Mouse (Mus musculus) cerebellum, postnatal 4 days (tissue): ENCODE results near the gene 4933427D14Rik.
A peak's percentile ranks its signal among the peaks of the same experiment; 100 is the strongest.

ENCODE experiments used
- DNase-seq, 2 experiments: peaks; one replicate each; pipeline ENCODE4 v3.0.0; 2022; ENCODE audit warnings: low spot score in 2 of 2, mixed read lengths in 1 of 2

The 4933427D14Rik gene

GRCm38 (mm10) chr11:72142889-72143288 is 64.4 kb downstream of the 4933427D14Rik start:
- DNase-seq = no peak

- no peak for DNase-seq
Observed at GRCm38 (mm10) chr11:72140198-72140597, 67.1 kb downstream of the 4933427D14Rik start.

GRCm38 (mm10) chr11:72136231-72136982 is 70.9 kb downstream of the 4933427D14Rik start:
- no peak for DNase-seq

- no peak for DNase-seq
Observed at GRCm38 (mm10) chr11:72135383-72136158, 71.7 kb downstream of the 4933427D14Rik start, which contains the start of gene Pitpnm3. Gene Pitpnm3 (minus strand): TSS chr11:72135778.

- peak in 1 of 2 experiments; percentile 29 for DNase-seq
Observed at GRCm38 (mm10) chr11:72134536-72135382, 72.5 kb downstream of the 4933427D14Rik start.

- DNase-seq = no peak
Observed at GRCm38 (mm10) chr11:72133075-72133474, 74.2 kb downstream of the 4933427D14Rik start.

- peak in 1 of 2 experiments; percentile 62 for DNase-seq
Observed at GRCm38 (mm10) chr11:72132266-72132665, 75.0 kb downstream of the 4933427D14Rik start.

GRCm38 (mm10) chr11:72131697-72132096 is 75.6 kb downstream of the 4933427D14Rik start:
- DNase-seq = no peak

GRCm38 (mm10) chr11:72130905-72131304 is 76.4 kb downstream of the 4933427D14Rik start:
- no peak for DNase-seq

GRCm38 (mm10) chr11:72130472-72130871 is 76.8 kb downstream of the 4933427D14Rik start:
- DNase-seq = no peak

GRCm38 (mm10) chr11:72130021-72130420 is 77.2 kb downstream of the 4933427D14Rik start:
- no peak for DNase-seq

GRCm38 (mm10) chr11:72129032-72129894 is 78.0 kb downstream of the 4933427D14Rik start:
- no peak for DNase-seq

GRCm38 (mm10) chr11:72127450-72128189 is 79.6 kb downstream of the 4933427D14Rik start:
- DNase-seq = no peak

GRCm38 (mm10) chr11:72125781-72126180 is 81.5 kb downstream of the 4933427D14Rik start:
- DNase-seq = no peak

GRCm38 (mm10) chr11:72123531-72123930 is 83.7 kb downstream of the 4933427D14Rik start:
- DNase-seq = no peak

GRCm38 (mm10) chr11:72120354-72120753 is 86.9 kb downstream of the 4933427D14Rik start:
- no peak for DNase-seq

- no peak for DNase-seq
Observed at GRCm38 (mm10) chr11:72118630-72119029, 88.6 kb downstream of the 4933427D14Rik start.

GRCm38 (mm10) chr11:72113296-72113695 is 94.0 kb downstream of the 4933427D14Rik start:
- no peak for DNase-seq

GRCm38 (mm10) chr11:72110726-72111125 is 96.5 kb downstream of the 4933427D14Rik start:
- no peak for DNase-seq

GRCm38 (mm10) chr11:72104223-72104622 is 103.0 kb downstream of the 4933427D14Rik start:
- DNase-seq = no peak
